Mouse (Mus musculus): ENCODE measurements around the gene Tns1.

GRCm38 (mm10) chr1:74084752-74085151, 39.5 kb downstream of the Tns1 start:
- TF ChIP-seq CHD2 (IDR thresholded peaks at IDR 0.05; ENCODE audit: low read length) (no peak), MAZ (IDR thresholded peaks at IDR 0.05; ENCODE audit: low read depth, low read length) (no peak)
